Mouse (Mus musculus) cerebellum, adult 8-10 months (tissue): Measurements from ENCODE around the gene Ankrd24.
A peak's percentile ranks its signal among the peaks of the same experiment; 100 is the strongest.

ENCODE experiments used
- DNase-seq: peaks from one replicate; pipeline ENCODE4 v3.0.0; 2022

The Ankrd24 gene

DNA sequence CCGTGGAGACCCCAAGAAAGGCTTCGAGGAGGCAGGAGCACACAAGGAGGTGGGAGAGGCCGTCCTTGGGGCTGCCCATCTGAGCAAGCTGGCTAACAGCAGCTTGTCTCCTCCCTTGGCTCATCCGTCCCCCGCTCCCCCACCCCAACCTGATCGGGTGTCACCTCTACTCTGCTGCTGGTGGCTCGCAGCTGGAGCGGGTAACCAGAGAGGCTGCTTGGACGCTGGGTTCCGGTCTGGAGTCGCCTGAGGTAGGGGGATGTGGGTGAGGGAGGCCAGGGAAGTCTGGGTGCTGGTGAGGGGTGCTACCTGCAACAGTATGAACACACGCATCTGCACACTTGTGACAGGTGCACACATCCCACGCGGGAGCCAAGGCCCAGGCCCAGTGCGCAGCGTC, at the start of gene Ankrd24:
Ankrd24 (plus strand) TSS at position 151 of the 400 bp plus-strand sequence.
- DNase-seq, result no peak

DNA sequence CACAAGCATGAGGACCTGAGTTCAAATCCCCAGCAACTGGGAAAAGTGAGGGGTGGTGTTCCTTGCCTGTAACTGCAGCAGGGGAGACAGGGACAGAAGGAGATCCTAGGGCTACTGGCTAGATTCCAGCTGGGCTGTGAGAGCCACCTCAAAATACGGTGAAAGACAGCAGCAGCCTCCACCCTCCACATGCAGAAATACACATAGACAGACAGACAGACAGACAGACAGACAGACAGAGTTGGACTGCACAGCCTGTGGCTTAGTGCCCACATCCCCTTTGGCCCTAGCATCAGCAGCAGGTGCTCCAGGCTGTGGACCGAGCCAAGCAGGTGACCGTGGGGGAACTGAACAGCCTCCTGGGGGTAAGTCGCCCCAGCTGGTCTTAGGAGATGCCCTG, 48.4 kb upstream of the Ankrd24 start:
- DNase-seq, result no peak

- no peak for DNase-seq
Observed at GRCm38 (mm10) chr10:81580441-81581070, 47.8 kb upstream of the Ankrd24 start.

DNA sequence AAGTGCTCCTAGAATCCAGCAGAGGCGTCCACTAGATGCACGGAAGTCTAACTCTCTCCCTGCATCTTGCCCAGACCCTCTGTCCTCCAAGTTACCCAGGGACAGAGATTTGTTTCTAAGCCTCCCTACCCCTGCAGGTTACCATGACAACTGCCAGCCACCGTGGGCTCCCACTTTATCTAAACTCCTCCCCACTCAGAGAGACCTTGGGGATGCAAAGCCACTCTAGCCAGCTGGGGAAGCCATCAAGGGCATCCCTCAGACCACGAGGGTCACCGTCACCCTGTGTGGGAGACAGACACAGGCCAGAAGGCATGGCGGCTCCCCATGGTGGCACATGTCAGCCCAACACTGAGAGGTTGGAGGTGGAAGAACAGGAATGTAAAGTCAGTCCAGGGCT, 45.0 kb upstream of the Ankrd24 start:
- no peak for DNase-seq

DNA sequence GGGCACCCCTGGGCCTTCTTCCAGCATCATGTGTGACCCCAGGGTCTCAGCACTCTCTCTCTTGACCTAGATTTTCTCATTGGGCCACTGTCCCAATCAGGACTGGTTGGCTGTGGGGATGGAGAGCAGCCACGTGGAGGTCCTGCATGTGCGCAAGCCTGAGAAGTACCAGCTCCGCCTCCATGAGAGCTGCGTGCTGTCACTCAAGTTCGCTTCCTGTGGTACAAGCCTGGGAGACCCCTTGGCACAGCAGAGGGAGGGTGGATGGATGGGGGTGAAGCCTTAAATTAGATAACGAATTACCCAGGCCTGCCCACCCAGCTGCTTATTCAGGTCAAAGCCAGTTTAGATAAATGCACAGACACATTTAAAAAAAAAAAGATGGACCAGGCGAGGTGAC, 39.6 kb upstream of the Ankrd24 start:
- no peak for DNase-seq

- DNase-seq, result no peak
Observed at GRCm38 (mm10) chr10:81591846-81592245, 36.5 kb upstream of the Ankrd24 start.

GRCm38 (mm10) chr10:81592631-81593030, 35.7 kb upstream of the Ankrd24 start:
- DNase-seq, result no peak

GRCm38 (mm10) chr10:81593223-81593622, 35.1 kb upstream of the Ankrd24 start:
- no peak for DNase-seq

DNA sequence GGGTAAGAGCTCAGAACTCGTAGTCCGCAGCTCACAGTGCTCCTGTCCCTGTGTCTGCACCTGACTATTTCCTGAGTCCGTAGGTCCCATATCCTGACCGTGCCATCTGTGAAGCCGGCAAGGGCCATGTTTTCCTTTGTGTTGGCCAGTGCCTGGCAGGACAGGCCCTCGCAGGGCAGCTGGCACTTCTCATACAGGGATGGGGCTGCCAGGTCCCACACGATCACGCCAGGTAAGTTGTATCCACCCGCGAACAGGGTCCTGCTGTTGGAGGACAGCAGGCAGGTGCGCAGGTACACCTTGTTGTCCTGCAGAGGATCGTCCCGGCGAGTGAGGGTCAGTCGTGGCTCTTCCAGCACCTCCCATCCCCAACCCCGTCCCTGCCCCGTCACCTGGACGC, 34.4 kb upstream of the Ankrd24 start:
- peak; percentile 64 for DNase-seq

GRCm38 (mm10) chr10:81595599-81595998, 32.7 kb upstream of the Ankrd24 start:
- DNase-seq, result peak; percentile 32

- DNase-seq, result no peak
Observed at GRCm38 (mm10) chr10:81596611-81597010, 31.7 kb upstream of the Ankrd24 start.

- peak; percentile 34 for DNase-seq
Observed at GRCm38 (mm10) chr10:81597137-81597950, 31.0 kb upstream of the Ankrd24 start.

- DNase-seq, result no peak
Observed at GRCm38 (mm10) chr10:81598342-81598741, 30.0 kb upstream of the Ankrd24 start.

DNA sequence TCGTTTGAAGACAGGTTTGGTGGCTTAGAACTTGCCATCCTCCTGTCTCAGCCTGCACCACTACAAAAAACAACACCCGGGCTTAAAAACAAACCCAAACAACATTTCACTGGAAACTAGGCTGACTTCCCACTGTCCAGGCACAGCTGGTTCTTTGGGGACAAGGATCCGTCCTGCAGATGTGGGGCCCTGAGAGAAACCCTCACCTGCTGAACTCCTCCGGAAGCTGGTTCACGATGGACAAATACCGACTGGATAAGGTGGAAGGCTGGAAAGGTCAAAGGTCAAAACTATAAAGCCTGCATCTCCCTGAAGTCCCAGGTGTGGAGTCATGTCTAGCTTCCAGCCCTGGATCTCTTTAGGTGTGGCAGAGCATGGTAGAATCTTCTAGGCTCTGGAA, 29.5 kb upstream of the Ankrd24 start:
- DNase-seq, result no peak

DNA sequence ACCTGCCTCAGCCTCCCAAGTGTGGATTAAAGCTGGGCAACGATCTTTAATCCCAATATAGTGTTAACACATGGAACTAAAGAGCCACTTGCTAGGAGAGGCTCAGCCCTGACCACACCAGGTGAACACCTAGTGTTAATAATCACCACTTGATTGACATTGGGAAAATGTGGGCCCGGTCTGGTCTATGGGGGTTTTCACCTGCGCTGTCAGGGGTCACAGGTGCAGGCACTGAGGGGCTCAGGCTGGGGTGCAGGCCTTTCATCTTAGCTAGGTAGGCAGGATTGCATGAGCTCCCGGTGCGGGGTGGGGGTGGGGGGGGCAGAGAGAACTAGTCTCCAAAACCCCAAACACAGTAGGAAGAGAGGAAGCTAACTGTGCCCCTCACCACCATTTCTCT, 28.7 kb upstream of the Ankrd24 start:
- no peak for DNase-seq

GRCm38 (mm10) chr10:81600096-81600495, 28.2 kb upstream of the Ankrd24 start:
- DNase-seq, result peak; percentile 34

- DNase-seq, result peak; percentile 91
Observed at GRCm38 (mm10) chr10:81600738-81601203, 27.6 kb upstream of the Ankrd24 start, which contains the start of gene Tle6. Gene Tle6 (minus strand): TSS chr10:81601073.

GRCm38 (mm10) chr10:81601396-81601905, 26.9 kb upstream of the Ankrd24 start:
- DNase-seq, result peak; percentile 39

- DNase-seq, result peak; percentile 63
Observed at GRCm38 (mm10) chr10:81602741-81603151, 25.6 kb upstream of the Ankrd24 start.

DNA sequence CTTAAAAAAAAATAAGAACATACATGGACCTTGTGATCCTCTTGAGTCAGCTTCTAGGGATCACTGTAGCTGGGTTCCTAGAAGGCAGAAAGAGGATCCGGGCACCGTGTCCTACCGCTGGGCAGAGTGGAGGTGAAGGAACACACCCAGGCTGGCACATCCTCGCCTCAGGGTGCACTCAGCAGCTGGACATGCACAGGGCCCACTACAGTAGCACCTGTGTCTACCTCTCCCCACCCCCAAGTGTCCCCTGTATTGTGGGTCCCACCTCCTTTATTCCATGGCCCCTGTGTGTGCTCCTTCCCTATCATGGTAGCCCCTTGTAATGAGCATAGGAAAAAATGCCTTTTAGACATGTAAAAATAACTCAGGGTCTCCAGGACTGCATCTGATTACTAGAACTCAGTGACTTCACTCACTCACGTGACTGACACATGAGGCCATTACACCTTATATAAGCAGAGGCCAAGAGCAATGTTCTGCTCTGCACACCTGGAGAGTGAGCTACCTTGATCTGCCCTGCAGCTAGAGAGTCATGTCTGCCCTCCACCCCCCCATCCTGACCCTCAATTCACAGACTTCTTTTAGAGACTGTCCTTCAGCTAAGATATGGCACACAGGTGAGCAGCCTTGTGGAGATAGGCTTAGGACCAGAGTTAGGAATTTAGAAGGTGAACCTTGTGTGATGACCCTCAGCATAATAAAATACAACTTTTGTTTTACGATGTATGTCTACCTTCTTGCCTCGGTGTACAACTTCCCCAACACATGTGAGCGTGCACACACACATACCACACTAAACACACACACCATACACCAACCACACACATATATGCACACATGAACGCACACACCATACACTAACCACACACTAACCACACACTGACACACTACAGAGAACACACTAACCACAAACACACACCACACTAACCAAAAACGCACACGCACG, 24.0 kb upstream of the Ankrd24 start:
- peak; percentile 45 for DNase-seq

- peak; percentile 86 for DNase-seq
Observed at GRCm38 (mm10) chr10:81604968-81605665, 23.2 kb upstream of the Ankrd24 start.

- no peak for DNase-seq
Observed at GRCm38 (mm10) chr10:81605666-81605973, 22.7 kb upstream of the Ankrd24 start.
